Mouse (Mus musculus): ENCODE data around the gene Bola3.
"Not testable (repeated sequence)": the region's sequence is repeated elsewhere in the genome, so short reads cannot be mapped to it uniquely, and the experiment has no call there.

The Bola3 gene

GRCm38 (mm10) chr6:83348873-83349272 lies at the start of gene Bola3:
Gene Bola3, plus strand, starts transcription at chr6:83349147.
- no peak for DNase-seq (ENCODE audit: low read depth)

DNA sequence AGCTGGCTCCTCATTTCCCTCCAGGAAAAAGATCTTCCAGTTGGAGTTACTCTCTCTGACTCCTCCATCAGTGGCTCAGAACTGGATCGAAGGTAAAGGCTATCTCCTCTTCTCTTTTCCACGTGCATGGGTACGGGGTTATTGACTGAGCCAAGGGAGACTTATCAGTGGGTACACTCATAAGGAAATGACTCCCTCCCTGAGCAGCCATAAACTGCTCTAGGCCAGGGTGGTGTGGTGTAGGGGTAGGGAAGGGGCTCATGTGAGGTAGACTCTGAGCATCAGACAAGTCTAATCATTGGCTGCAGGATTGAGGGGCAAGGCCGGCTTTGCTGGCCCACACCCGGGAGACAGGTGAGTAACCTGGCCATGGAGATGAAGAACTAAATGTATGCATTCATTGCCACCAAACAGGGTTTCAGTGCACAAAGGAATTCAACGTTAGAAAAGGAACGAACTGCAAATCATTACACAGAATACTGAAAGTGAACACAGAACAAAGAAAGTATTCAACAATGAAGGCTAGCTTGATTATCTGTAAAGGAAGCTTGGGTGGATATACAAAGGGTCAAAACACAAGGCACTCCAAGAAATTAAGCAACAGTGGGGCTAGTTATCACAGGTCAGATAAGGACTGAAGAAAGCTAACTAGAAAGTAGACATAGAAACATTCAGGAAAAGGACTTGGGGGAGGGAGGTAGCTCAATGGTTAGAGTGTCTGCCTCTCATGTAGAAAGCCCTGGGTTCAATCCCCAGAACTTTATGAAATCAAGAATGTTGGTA lies 48.3 kb upstream of the Bola3 start:
- DNase-seq (ENCODE audit: low read depth), result no peak

GRCm38 (mm10) chr6:83301294-83301693 lies 47.7 kb upstream of the Bola3 start:
- no peak for DNase-seq (ENCODE audit: low read depth)

DNA sequence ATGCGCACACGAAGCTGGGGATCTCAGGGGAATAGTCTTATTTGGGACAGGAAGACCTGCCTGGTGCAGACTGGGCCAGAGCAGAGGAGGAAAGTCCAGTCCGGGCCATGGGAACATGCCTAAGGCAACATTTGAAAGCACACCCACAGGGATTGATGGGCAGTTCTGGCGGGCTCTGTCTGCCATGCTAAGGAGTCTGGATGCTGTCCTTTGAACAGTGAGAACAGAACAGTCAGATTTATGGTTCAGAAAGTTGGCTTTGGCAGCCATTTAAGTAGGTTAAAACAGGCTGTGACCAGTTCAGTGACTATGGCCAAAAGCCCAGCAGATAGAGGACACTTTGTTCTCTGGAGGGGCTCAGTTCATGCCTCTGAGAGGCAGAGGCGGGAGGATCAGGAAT lies 46.7 kb upstream of the Bola3 start:
- no peak for DNase-seq (ENCODE audit: low read depth)

DNA sequence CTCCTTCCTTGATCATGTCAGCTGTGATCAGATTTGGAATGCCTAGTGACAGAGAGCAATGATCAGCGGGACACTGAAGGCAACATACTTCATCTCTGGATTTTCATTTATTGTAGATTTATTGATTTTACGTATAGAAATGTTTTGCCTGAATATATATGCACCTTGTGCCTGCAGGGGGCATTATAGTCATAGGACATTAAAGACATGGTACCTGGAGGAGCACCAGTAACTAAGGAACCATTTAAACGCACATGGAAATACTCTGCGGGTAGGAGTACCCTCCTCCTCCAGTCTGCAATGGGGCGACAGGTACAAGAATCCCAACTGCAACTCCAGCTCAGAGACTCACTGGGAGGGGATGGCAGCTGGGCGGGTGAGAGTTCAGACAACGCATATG lies 39.9 kb upstream of the Bola3 start:
- DNase-seq (ENCODE audit: low read depth), result peak; percentile 67

DNA sequence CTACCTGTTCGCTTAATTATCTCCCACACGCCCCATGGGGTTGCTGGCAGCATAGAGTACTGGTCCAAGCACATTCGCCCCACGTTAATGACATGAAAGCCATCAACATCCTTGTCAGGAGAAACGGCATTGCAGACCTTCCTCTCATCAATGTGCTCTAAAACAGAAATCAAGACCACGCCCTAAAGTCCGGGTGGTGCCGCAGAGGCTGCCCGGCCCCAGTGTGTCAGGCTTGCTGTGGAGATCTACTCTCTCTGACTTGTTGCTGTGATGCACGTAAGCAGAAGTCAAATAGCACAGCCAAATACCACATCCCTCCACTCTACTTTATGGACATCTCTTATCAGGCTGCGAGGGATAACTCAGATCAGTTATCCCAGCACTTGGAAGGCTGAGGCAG lies 37.7 kb upstream of the Bola3 start:
- peak; percentile 38 for DNase-seq (ENCODE audit: low read depth)

- peak; percentile 66 for DNase-seq (ENCODE audit: low read depth)
These were observed 36.9 kb upstream of the Bola3 start for GRCm38 (mm10) chr6:83312021-83312420.

GRCm38 (mm10) chr6:83312514-83312913 lies 36.4 kb upstream of the Bola3 start:
- peak; percentile 81 for DNase-seq (ENCODE audit: low read depth)

- DNase-seq (ENCODE audit: low read depth), result no peak
These were observed 33.7 kb upstream of the Bola3 start for GRCm38 (mm10) chr6:83315293-83315692.

- DNase-seq (ENCODE audit: low read depth), result peak; percentile 53
These were observed 32.9 kb upstream of the Bola3 start for GRCm38 (mm10) chr6:83316022-83316421.

DNA sequence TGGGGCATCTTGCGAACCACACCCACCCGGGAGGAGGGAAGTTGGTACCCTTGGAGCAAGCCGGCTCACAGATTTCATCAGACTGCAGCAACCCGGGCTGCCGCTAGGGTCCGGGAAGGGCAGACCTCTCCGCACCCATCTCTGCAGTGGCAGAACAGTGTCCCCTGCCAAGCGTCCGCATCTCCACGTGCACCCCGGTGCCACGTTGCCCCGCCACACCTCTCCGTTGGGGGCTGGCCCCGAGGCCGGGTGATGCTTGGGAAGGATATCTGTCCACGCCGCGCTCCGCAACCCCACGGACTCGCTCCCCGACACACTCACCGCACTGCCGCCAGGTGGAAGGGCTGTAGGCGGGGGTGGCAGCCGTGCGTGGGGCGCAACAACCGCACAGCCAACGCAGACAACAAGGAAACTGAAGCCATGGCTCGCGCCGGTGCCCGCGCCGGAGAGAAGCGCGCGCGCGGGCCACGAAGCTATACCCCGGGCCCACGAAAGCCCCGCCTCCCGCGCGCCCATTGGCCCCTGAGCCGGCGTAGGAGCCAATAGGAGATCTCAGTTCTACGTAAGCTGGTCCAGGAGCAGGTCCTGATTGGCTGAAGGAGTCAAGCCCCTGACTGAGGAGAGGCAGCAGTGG lies 31.7 kb upstream of the Bola3 start:
- peak; percentile 95 for DNase-seq (ENCODE audit: low read depth)

- no peak for DNase-seq (ENCODE audit: low read depth)
These were observed 27.0 kb upstream of the Bola3 start for GRCm38 (mm10) chr6:83321927-83322326.

- no peak for DNase-seq (ENCODE audit: low read depth)
These were observed 26.2 kb upstream of the Bola3 start for GRCm38 (mm10) chr6:83322794-83323193.

- no peak for DNase-seq (ENCODE audit: low read depth)
These were observed 25.1 kb upstream of the Bola3 start for GRCm38 (mm10) chr6:83323652-83324419.

DNA sequence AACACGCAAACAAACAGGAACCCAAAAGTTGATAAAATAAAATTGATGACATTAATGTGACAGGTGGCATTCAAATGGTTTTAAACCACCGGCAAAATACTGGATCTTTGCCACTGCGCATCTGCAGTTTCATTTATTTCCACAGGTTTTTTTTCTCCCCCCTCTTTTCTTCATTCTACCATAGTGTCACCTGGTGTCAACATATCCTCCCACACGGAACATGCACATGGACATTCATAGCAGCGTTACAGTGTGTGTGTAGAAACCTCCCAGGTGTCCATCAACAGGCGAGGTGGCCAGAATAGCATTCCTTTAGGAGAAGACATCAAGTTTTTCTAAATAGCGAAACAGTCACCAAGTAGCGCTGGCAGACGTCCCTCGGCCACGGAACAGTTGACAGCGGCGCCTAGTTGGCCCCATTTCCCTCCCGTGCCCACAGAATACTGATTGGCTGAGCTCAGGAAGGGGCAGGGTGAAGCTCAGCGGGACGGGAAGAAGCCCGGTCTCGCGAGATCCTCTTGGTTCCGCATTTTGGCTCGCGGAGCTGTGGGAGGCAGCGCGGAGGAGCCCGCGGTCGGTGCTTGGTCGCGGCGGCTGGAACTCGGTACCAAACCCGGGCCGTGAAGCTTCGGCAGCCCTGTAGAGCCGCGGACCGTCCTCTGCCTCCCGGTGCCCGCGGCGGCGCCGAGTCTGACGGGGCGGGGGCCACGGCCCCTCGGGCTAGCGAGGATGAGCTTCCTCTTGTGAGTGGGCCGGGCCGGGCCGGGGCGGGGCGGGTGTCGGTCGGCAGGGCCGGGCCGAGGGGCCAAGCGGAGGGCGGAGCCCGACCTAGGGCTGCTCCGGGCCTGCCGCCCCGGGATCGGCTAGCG lies 23.2 kb upstream of the Bola3 start, which contains the start of the genes Mthfd2 and Mob1a:
Mthfd2 (minus strand) TSS at position 384 of the 869 bp plus-strand sequence.
Mob1a (plus strand) TSS at position 492 of the 869 bp plus-strand sequence.
- DNase-seq (ENCODE audit: low read depth), result peak; percentile 98

DNA sequence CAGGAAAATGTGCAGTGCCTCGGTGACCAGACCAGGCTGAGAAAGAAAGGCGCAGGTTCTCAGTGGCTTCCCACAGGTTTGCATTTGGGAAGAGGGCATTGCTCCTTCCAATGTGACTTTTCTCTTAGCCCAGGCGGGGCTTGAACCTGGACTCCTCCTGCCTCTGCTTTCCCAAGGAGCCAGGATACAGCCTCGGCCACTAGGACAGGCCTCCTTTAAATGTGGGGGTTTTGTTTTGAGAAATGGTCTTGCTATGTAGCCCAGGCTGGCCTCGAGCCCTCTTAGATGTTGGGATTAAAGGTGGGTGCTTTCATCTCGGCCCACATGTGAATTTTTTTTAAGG lies 22.6 kb upstream of the Bola3 start:
- no peak for DNase-seq (ENCODE audit: low read depth)

DNA sequence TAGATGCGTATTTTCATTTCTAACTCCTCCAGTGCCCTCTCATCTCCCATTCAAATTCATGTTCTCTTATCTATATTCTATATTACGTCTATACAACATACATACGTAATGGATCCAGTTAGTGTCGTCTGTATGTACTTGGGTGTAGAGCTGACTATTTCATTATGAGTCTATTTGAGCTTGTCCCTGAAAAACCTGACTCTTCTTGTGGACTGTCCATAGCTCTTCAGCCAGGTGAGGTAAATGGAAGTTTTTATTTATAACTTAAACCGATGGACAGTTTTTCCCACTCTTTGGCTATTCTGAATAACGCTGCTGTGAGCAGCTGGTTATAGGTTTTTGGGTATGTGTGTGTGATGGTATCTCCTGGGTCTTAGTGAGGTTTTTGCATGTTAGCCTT lies 22.2 kb upstream of the Bola3 start:
- peak; percentile 54 for DNase-seq (ENCODE audit: low read depth)

DNA sequence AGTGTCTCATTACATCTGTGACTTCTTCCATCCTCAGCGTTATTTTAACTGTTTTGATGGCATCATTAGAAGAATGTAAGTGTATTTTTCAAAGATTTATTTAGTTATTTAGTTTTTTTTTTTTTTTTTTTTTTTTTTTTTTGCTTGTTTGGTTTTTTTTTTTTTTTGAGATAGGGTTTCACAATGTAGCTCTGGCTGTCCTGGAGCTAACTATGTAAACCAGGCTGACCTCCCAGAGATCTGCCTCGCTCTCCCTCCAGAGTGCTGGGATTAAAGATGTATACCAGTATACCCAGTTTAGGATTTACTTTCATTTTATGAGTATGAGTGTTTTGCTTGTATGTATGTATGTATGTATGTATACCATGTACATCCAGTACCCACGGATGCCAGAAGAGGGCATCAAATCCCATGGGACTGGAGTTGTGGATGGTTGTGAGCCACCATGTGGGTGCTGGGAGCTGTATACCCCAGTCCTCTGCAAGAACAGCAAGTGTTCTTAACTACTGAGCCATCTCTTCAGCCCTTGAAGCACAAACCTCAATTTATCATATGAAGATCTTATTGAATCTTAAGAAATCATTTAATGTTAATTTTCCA lies 21.3 kb upstream of the Bola3 start:
- peak; percentile 38 for DNase-seq (ENCODE audit: low read depth)

DNA sequence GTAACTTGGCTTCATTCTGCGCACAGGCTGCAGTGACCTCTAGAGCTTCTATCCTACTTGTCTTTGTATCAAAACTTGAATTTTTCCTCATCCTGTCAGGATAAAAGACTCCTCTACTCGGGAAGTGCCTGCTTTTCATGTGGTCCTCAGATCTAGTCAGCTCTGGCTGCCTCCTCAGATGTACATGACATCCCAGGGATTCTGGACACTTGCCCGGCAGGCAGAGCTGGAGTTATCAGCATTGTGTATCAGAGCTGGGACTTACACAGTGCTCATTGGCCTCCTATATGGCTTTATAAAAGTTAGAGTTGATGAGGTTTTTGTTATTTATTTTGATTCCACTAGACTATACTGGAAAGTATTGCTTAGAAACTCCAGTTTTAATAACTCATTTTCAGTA lies 7.6 kb upstream of the Bola3 start:
- DNase-seq (ENCODE audit: low read depth), result no peak

DNA sequence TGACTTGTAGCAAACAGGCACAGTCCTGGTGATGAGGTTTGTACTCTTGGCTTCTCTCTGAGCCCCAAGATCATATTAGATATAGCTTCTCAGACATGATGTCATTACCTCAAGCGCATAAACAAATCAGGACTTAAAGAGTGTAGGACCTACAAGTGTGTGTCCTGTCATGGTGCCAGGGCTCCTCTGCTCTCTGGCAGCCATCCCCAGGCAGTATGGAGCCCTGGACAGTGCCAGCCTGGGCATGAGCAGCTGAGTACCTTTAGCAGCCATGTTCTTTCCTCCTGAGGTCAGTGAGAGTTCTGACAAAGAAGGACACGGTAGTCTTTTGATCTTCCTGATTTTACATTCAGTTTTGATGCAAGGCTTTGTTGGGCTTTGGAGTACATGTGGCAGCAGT lies 6.0 kb upstream of the Bola3 start:
- DNase-seq (ENCODE audit: low read depth), result no peak

GRCm38 (mm10) chr6:83345285-83345684 lies 3.7 kb upstream of the Bola3 start:
- not testable (repeated sequence) for DNase-seq (ENCODE audit: low read depth)
